Mouse (Mus musculus) lung, adult 2 months (tissue): ENCODE results near the gene Nfat5. TPM values are rescaled to one million over a fixed set of nuclear protein-coding genes. Genes with fewer than 3 reads are reported as not detected.

Experiments
- DNase-seq: peaks from one replicate; pipeline ENCODE4 v3.0.0; 2022
- H3K4me1 ChIP-seq: fragments of 200-500 bp; 2 replicates; pipeline ENCODE4 v1.6.1; 2011; ENCODE audit warnings: low read length; ENCODE audit not compliant: control insufficient read depth, insufficient read depth
- H3K4me3 ChIP-seq: fragments of 200-500 bp; replicated peaks from 2 replicates; pipeline ENCODE3; 2011; ENCODE audit warnings: low read depth, mild to moderate bottlenecking, control low read depth, low read length; ENCODE audit errors: extremely low read depth
- CTCF ChIP-seq: fragments of 200-500 bp; IDR thresholded peaks from 2 replicates; pipeline ENCODE4 v1.5.1; 2011; ENCODE audit warnings: mild to moderate bottlenecking, low read length, control low read depth; ENCODE audit not compliant: insufficient read depth
- POLR2A ChIP-seq: fragments of 200-500 bp; IDR thresholded peaks from 2 replicates; pipeline ENCODE4 v1.6.1; 2011; ENCODE audit warnings: low read depth, mild to moderate bottlenecking, control low read depth, low read length, borderline replicate concordance; ENCODE audit errors: extremely low read depth
- WGBS: fragments of 180-500 bp; shearing (Covaris S2); methylation state at CpG from one replicate; pipeline ENCODE4 v1.1.7; 2018; 5-methylcytosine and 5-hydroxymethylcytosine counted together
- polyA plus RNA-seq: library from polyadenylated mRNA; depleted of rRNA; stranded (reverse); fragments of >200 nt; gene quantifications from 2 replicates; pipeline ENCODE4 v1.2.3, GENCODE M21; 2012; rRNA removed

Gene Nfat5
- polyA plus RNA-seq = 21.0 and 31.2 TPM in 2 replicates

DNA sequence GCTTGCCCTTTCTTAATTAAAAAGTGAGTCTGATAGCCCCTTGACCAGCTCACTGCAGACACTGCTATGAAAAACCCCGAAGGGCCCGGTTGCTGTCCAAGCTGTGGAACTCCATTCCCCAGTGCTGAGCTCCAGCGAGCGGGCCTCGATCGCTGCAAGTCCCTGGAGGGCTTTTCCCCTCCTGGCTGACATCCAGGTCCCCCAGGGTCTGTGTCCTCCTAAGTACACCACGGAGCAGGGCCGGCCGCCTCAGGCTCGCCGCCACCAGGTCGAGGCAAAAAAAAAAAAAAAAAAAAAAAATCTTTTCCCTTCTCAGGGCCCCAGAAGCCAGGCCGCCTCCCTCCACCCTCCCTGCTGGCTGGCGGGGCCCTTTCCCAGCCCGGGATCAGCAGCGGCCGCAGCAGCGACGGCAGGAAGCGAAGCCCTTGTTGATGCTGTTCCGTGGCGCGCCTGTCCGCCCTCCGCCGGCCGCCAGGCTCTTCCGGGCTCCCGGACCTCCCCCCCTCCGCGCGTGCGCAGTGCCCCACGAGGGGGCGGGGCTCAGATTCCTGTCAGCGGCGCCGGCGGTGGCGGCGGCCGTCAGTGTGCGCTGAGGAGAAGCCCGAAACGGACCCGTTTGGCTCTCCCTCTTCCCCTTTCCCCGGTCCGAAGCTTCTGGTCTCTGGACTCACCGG, at the start of gene Nfat5:
Gene Nfat5, plus strand, starts transcription at position 543 of the 674 bp plus-strand sequence.
- Histone ChIP-seq H3K4me3 (peak within 1 kb of the TSS; percentile 84), H3K4me1 (peaks cover 2% of the 10 kb centered on the region)
- peak; percentile 100 for DNase-seq
- TF ChIP-seq POLR2A (peak; percentile 79), CTCF (no peak)
- WGBS = 1% methylated on average over 40 of the region's 49 CpGs

DNA sequence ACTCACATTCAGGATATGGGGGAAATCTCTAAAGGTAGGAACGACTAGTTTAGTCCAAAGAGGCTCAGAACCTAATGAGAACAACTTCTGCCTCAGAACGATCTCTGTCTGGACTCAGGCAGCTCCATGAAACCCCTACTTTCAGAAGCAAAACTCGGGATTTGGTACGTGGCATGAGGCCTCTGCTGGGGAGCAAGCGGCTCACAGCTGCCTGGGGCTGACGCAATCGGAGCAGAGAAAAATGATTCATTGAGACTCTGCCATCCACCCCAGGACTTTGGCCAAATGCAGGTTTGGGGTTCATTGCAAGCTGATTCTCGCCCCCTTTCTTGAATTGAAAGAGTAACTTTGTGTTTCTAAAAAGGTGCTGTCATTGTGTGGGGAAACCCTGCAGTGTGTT, 49.1 kb upstream of the Nfat5 start:
- WGBS = 76% methylated on average over 8 of the region's 8 CpGs
- H3K4me1 ChIP-seq = no peaks in the 10 kb centered on the region
- no peak overlapping the region for H3K4me3 ChIP-seq
- TF ChIP-seq CTCF (no peak), POLR2A (no peak)
- no peak for DNase-seq

DNA sequence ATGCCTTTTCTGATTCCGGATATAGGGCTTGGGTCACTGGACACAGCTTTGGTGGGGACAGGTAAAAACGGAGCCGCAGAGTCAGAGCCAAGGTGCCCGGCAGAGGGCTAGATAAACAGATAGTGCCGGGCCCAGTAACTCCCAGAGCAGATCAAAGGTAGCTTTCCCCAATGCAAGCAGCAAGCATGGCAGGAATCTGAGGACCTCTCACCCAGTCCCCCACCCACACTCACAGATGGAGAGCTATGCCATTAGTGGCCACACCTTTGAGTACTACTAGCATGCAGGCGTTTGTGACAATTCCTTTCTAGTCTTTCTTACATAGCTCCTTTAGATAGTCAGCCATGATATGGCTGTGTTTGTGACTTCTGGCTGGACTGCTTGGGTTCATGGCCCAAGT, 44.8 kb upstream of the Nfat5 start:
- no peaks in the 10 kb centered on the region for H3K4me1 ChIP-seq
- DNase-seq = peak; percentile 9
- TF ChIP-seq POLR2A = no peak
- TF ChIP-seq CTCF = no peak
- WGBS = 50% methylated on average over 6 of the region's 6 CpGs
- H3K4me3 ChIP-seq = no peak overlapping the region

DNA sequence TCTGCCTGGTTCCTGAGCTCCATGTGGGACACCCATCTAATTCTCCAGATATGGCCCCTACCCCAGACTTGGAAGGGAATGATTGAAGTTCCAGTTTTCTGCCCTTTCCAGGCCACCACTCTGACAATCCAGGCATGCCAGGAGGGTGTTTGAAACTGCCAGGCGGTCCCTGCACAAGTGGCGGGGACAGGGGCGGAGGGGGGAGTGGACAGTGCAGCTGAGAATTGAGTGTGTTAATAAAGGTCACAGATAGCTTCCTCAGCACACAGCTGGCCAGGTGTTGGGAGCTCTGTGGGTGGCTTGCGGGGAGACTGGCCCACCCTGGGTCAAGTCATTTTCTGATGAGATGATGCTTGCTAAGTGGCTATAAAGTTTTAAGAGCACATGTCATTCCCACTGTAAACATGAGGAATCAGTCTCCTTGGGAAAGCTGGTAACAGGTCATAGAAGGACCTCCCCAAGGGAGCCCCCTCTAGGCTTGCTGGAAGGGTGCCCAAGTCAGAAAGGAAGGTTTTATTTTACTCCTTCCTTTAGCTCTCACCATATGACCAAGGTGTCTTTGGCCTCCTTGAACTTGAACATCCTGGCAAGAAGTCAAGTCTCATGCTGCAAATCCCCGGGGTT, 41.7 kb upstream of the Nfat5 start:
- Histone ChIP-seq H3K4me1 (no peaks in the 10 kb centered on the region), H3K4me3 (no peak overlapping the region)
- no peak for TF ChIP-seq CTCF
- TF ChIP-seq POLR2A = no peak
- 70% methylated on average over 5 of the region's 5 CpGs for WGBS
- DNase-seq = no peak

DNA sequence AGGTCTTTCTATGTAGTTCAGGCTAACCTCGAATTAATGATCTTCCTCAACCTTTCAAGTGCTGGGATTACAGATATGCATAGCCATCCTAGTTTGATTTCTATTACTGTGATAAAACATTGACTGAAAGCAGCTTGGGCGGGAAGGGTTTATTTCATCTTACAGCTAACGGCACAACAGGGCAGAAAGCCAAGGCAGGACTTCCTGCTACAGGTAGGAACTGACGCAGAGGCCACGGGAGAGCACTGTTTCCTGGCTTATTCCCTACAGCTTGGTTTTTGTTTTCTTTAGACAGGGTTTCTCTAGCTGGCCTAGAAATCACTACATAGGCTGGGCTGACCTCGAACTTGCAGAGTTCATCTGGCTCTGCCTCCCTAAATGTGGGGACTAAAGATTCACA, 40.1 kb upstream of the Nfat5 start:
- DNase-seq = no peak
- 50% methylated on average over 6 of the region's 6 CpGs for WGBS
- Histone ChIP-seq H3K4me3 (no peak overlapping the region), H3K4me1 (no peaks in the 10 kb centered on the region)
- TF ChIP-seq CTCF (no peak), POLR2A (no peak)

DNA sequence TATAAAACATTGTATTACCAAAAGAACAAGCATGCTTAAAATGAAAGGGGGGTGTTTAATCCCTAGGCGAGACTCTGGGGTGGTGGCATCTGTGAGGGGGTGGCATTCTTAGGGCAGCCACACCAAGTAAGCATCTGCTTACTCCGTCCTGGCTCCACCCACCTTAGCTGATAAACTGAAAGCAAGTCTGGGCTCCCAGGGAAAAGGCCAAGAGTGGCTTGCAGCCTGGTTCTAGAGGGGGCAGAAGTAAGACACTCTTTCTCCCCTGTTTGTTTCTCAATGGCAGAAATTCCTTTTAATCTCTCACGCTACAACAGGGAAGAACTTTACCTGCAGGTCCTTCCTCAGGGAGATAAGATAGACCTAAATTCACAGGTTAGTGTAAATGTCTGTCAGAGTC, 38.9 kb upstream of the Nfat5 start:
- Histone ChIP-seq H3K4me1 (no peaks in the 10 kb centered on the region), H3K4me3 (no peak overlapping the region)
- WGBS = 42% methylated on average over 3 of the region's 3 CpGs
- TF ChIP-seq CTCF = no peak
- no peak for TF ChIP-seq POLR2A
- no peak for DNase-seq

DNA sequence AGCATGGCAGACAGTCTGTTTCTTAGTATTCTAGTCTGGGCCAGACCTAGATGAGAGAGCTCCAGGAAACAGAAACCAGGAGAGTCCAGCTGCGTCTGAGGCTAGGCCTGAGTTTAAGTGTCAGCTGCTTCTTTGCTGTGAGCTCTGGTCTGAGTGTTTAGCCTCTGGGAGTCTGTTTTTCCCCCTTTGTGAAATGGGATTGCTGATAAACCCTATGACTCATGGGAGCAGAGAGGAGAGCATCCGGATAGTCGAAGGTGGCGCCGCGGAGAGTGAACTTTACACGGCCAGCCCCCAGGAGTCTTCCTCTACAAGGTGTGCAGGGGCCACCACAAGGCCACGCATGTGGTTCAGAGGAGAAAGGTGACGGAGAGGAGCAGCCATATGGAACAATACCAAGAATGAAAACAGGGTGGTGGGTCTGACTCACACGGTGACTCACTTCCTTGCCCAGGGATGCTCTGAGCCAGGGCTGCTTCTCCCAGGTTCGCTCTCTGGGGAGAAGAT, 38.3 kb upstream of the Nfat5 start:
- Histone ChIP-seq H3K4me1 (no peaks in the 10 kb centered on the region), H3K4me3 (no peak overlapping the region)
- DNase-seq = no peak
- 50% methylated on average over 11 of the region's 11 CpGs for WGBS
- TF ChIP-seq POLR2A = no peak
- TF ChIP-seq CTCF = no peak

DNA sequence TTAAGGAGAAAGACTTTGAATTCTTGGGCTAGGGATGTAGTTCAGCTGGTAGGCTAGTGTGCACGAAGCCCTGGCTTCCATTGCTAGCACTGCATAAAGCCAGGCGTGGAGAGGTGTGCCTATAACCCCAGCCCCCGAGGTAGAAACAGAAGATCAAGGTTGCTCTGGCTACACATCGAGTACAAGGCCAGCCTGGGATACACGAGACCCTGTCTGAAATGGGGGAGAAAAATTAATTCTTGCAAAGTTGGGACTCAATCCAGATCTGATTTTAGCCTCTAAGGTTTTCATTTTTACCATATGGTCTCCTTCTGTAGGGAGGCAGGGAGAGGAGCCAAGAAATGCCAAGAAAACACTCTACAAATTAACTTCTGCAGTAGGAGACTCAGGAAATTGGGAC, 36.0 kb upstream of the Nfat5 start:
- TF ChIP-seq POLR2A = no peak
- no peak for TF ChIP-seq CTCF
- H3K4me3 ChIP-seq = no peak overlapping the region
- WGBS = 79% methylated on average over 5 of the region's 5 CpGs
- no peaks in the 10 kb centered on the region for H3K4me1 ChIP-seq
- no peak for DNase-seq

DNA sequence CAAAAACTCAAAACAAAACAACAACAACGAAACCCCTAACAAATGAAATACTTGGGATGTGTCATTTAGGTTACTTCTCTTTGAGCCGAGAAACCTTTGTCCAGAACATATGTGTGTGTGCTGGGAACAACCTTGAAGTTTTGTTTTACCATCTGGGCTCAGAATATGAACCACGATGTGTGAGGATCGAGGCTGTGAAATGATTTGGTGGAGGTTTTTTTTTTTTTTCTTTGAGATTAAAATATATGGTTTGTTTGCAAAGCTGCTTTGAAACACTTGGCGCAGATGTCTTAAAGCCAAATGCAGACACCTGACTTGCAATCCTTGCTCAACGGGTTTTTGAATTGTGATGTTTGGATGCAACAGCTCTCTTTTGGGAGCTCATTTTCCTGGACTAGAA, 33.1 kb upstream of the Nfat5 start:
- DNase-seq = no peak
- no peak for TF ChIP-seq POLR2A
- no peak for TF ChIP-seq CTCF
- 87% methylated on average over 6 of the region's 6 CpGs for WGBS
- H3K4me3 ChIP-seq = no peak overlapping the region
- H3K4me1 ChIP-seq = no peaks in the 10 kb centered on the region

DNA sequence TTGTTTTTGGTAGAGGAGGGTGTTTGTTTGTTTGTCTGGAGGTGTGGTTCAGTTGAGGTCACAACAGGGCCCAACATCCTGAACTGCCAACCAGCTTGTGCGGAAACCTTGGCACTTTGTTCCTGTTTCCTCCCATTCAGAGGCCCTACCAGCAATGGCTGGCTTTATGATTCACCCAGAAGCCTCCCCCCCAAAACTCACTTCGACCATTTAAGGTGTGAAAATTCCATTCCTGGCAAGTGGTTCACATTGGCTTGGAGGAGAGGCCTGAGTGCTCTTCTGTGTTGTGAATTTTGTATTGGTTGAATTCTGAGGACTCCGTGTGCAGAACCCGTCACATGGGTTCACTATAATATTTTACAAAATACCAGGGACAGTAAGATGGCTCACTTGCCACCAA, 32.1 kb upstream of the Nfat5 start:
- TF ChIP-seq CTCF (no peak), POLR2A (no peak)
- DNase-seq = no peak
- no peaks in the 10 kb centered on the region for H3K4me1 ChIP-seq
- WGBS = 58% methylated on average over 4 of the region's 4 CpGs
- no peak overlapping the region for H3K4me3 ChIP-seq
